Mouse (Mus musculus): ENCODE results near the gene Tbcd. TPM values are rescaled to one million over a fixed set of nuclear protein-coding genes. Genes with fewer than 3 reads are reported as not detected.

The Tbcd gene
- polyA plus RNA-seq, 1 experiment from 2014 or later = 21.0 TPM

DNA sequence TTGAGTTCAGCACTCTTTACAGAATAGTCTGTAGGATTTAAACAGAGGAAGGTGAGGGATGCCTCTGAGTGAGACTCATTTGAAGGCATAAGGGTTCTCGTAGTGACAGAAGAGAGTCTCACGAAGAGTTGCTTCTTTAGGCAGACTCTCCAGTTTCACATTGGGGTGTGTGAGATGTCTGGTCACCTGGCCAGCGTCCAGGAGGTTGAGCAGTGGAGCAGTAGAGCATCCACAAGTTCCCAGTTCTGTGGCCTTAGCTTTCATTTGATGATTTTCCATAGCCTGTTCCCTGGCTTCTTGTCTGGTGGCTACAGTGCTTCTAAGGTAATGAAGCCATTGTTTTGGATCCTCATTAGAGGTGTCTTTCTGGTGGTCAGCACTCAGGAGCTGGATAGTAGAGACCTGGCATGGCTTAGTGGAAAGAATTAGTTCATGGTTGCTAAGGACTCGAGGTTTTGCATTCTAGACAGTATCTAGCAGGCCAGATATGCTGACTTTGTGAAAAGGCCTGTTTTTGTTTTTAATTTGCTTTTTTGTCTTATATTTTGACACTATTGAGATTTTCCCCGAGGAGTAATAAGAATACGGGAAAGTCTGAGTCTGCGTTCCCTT lies 101.2 kb downstream of the Tbcd start:
- Histone ChIP-seq H3K4me2 (no peak overlapping the region), H3K4me3 (no peak overlapping the region), H3K4me1 (peaks cover 32% of the 10 kb centered on the region), H3K9me3 (no peaks in the 10 kb centered on the region), H3K9ac (no peak overlapping the region), H3K27ac (replicated peaks) (no peak overlapping the region), H3K36me3 (peaks cover 9% of the 10 kb centered on the region), H3K27me3 (replicated peaks) (no peaks in the 10 kb centered on the region)
- WGBS = 82% methylated on average over 7 of the region's 7 CpGs
- no peak for ATAC-seq (ENCODE audit: extremely low read depth, insufficient number of reproducible peaks, low FRiP score, low TSS enrichment)

DNA sequence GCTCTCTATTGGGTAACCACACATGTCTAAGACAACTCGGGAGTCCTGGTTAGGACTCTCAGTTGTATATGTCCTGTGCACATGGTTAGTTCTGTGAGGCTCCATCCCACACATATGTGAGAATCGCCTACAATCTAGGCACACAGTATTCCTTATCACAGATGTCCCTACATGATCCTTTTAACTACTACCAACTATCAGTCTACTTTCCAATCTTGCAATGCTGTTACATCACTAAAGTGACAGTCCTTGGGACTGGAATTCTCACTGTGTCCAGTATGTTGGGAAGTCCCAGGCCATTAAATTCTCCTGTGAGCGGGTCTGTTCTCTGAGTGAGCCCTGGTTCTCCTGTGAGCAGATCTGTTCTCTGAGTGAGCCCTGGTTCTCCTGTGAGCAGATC lies 101.7 kb downstream of the Tbcd start:
- H3K4me2 ChIP-seq = no peak overlapping the region
- no peak for ATAC-seq (ENCODE audit: extremely low read depth, insufficient number of reproducible peaks, low FRiP score, low TSS enrichment)
- H3K4me1 ChIP-seq = peaks cover 28% of the 10 kb centered on the region
- no peaks in the 10 kb centered on the region for H3K27me3 ChIP-seq (replicated peaks)
- peaks cover 12% of the 10 kb centered on the region for H3K36me3 ChIP-seq
- no peak overlapping the region for H3K27ac ChIP-seq (replicated peaks)
- no peak overlapping the region for H3K9ac ChIP-seq
- H3K4me3 ChIP-seq = no peak overlapping the region
- WGBS = 87% methylated on average over 3 of the region's 3 CpGs
- H3K9me3 ChIP-seq = no peaks in the 10 kb centered on the region

GRCm38 (mm10) chr11:121556727-121557126 lies 105.0 kb downstream of the Tbcd start:
- ATAC-seq (ENCODE audit: extremely low read depth, insufficient number of reproducible peaks, low FRiP score, low TSS enrichment) = no peak
- Histone ChIP-seq H3K9ac (no peak overlapping the region), H3K27ac (replicated peaks) (no peak overlapping the region), H3K4me1 (peaks cover 6% of the 10 kb centered on the region), H3K4me2 (no peak overlapping the region), H3K4me3 (no peak overlapping the region), H3K27me3 (replicated peaks) (no peaks in the 10 kb centered on the region), H3K36me3 (peaks cover 12% of the 10 kb centered on the region), H3K9me3 (no peaks in the 10 kb centered on the region)
- WGBS = 86% methylated on average over 1 of the region's 1 CpGs

DNA sequence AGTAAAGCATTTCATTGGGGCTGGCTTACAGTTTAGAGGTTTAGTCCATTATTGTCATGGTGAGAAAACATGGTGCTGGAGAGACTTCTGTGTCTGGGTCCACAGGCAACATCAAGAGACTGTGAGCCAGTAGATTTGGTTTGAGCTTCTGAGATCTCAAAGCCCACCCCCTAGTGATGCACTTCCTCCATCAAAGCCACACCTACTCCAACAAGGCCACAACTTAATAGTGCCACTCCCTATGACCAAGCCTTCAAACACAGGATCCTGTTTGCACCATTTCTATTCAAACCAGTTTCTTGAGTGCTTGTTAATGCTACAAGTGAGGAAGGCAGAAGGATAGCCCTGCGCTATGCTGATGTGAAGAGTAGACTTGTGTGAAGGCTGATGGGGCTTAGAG lies 106.2 kb downstream of the Tbcd start:
- H3K4me3 ChIP-seq = no peak overlapping the region
- no peaks in the 10 kb centered on the region for H3K27me3 ChIP-seq (replicated peaks)
- no peak overlapping the region for H3K4me2 ChIP-seq
- peaks cover 12% of the 10 kb centered on the region for H3K36me3 ChIP-seq
- no peak overlapping the region for H3K27ac ChIP-seq (replicated peaks)
- H3K9ac ChIP-seq = no peak overlapping the region
- WGBS = 97% methylated on average over 1 of the region's 1 CpGs
- no peaks in the 10 kb centered on the region for H3K9me3 ChIP-seq
- no peaks in the 10 kb centered on the region; the same call in 1 of the 2 replicates for H3K4me1 ChIP-seq
- ATAC-seq (ENCODE audit: extremely low read depth, insufficient number of reproducible peaks, low FRiP score, low TSS enrichment) = no peak

DNA sequence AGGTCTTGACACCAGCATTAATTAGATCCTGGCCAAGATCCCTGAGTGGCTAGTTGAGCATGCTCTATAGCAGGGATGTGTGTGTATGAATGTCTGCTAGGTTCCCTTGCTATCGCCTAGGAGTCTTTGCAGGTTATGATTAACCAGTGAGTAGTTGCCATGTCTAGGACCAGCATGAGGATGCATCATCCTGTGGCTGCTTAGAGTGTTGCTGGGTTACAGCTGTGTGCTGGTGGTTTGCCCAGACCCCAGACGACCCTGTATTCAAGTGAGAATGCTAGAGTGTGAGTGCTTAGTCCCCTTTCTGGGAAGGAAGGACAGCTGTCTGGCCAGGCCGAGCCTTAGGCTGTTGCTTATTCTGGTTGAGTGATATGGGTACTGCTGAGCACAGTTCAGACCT lies 106.8 kb downstream of the Tbcd start:
- WGBS = 90% methylated on average over 3 of the region's 3 CpGs

GRCm38 (mm10) chr11:121559527-121560293 lies 108.0 kb downstream of the Tbcd start:
- Histone ChIP-seq H3K4me1 (no peaks in the 10 kb centered on the region), H3K27me3 (replicated peaks) (no peaks in the 10 kb centered on the region), H3K27ac (replicated peaks) (no peak overlapping the region), H3K4me3 (no peak overlapping the region), H3K36me3 (peaks cover 17% of the 10 kb centered on the region), H3K9me3 (no peaks in the 10 kb centered on the region), H3K4me2 (no peak overlapping the region), H3K9ac (no peak overlapping the region)
- 77% methylated on average over 4 of the region's 4 CpGs for WGBS
- no peak for ATAC-seq (ENCODE audit: extremely low read depth, insufficient number of reproducible peaks, low FRiP score, low TSS enrichment)

More for the DNA sequence above, 106.8 kb downstream of the Tbcd start:
- H3K4me3 ChIP-seq = no peak overlapping the region
- no peak overlapping the region for H3K27ac ChIP-seq (replicated peaks)
- H3K36me3 ChIP-seq = peaks cover 12% of the 10 kb centered on the region
- H3K9ac ChIP-seq = no peak overlapping the region
- H3K4me1 ChIP-seq = no peaks in the 10 kb centered on the region
- no peak overlapping the region for H3K4me2 ChIP-seq
- ATAC-seq (ENCODE audit: extremely low read depth, insufficient number of reproducible peaks, low FRiP score, low TSS enrichment) = no peak
- H3K27me3 ChIP-seq (replicated peaks) = no peaks in the 10 kb centered on the region
- no peaks in the 10 kb centered on the region for H3K9me3 ChIP-seq

DNA sequence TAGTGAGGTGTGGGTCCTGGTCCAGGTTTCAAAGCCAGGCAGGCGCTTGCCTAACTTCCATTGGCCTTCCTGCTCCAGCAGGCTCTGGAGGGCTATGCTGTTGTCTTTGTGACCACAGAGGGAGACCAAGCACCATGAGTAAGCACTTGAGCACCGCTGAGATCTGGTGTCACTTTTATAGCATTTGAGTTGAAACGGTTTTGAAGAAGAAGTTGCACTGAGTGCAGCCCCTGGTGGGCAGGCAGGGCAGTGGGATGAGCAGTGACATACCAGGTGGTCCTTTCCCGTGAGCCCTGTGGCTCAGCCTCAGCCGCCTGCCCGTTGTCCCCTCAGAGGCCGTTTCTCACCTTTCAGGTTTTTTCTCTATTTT lies 108.5 kb downstream of the Tbcd start:
- no peaks in the 10 kb centered on the region for H3K4me1 ChIP-seq
- H3K36me3 ChIP-seq = peaks cover 19% of the 10 kb centered on the region
- H3K9me3 ChIP-seq = no peaks in the 10 kb centered on the region
- no peaks in the 10 kb centered on the region for H3K27me3 ChIP-seq (replicated peaks)
- H3K9ac ChIP-seq = no peak overlapping the region
- H3K4me2 ChIP-seq = no peak overlapping the region
- H3K4me3 ChIP-seq = no peak overlapping the region
- 76% methylated on average over 7 of the region's 7 CpGs for WGBS
- no peak for ATAC-seq (ENCODE audit: extremely low read depth, insufficient number of reproducible peaks, low FRiP score, low TSS enrichment)
- H3K27ac ChIP-seq (replicated peaks) = no peak overlapping the region

DNA sequence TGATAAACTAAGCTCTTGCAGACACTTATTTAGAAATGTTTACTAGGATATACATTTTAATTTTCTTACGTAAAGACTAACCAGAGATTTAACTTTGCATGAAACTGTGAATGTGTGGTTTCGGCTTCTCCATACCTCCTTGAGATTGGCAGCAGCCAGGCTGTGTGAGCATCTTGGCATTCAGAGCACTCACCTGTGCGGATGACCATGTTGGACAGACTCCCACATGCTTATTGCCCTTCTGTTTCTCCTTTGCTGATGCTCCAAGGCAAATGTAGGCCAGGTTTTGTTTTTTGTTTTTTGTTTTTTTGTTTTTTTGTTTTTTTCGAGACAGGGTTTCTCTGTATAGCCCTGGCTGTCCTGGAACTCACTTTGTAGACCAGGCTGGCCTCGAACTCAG lies 111.6 kb downstream of the Tbcd start:
- 87% methylated on average over 5 of the region's 5 CpGs for WGBS
- H3K4me2 ChIP-seq = no peak overlapping the region
- peaks cover 7% of the 10 kb centered on the region for H3K36me3 ChIP-seq
- H3K27me3 ChIP-seq (replicated peaks) = no peaks in the 10 kb centered on the region
- no peaks in the 10 kb centered on the region for H3K4me1 ChIP-seq
- no peak for ATAC-seq (ENCODE audit: extremely low read depth, insufficient number of reproducible peaks, low FRiP score, low TSS enrichment)
- no peaks in the 10 kb centered on the region for H3K9me3 ChIP-seq
- H3K4me3 ChIP-seq = no peak overlapping the region
- H3K27ac ChIP-seq (replicated peaks) = no peak overlapping the region
- no peak overlapping the region for H3K9ac ChIP-seq

GRCm38 (mm10) chr11:121564265-121564664 lies 112.5 kb downstream of the Tbcd start:
- H3K4me1 ChIP-seq = no peaks in the 10 kb centered on the region
- WGBS = 89% methylated on average over 4 of the region's 4 CpGs
- H3K36me3 ChIP-seq = peaks cover 7% of the 10 kb centered on the region
- ATAC-seq (ENCODE audit: extremely low read depth, insufficient number of reproducible peaks, low FRiP score, low TSS enrichment) = no peak
- no peak overlapping the region for H3K4me2 ChIP-seq
- no peak overlapping the region for H3K9ac ChIP-seq
- H3K4me3 ChIP-seq = no peak overlapping the region
- no peaks in the 10 kb centered on the region for H3K27me3 ChIP-seq (replicated peaks)
- no peak overlapping the region for H3K27ac ChIP-seq (replicated peaks)
- H3K9me3 ChIP-seq = no peaks in the 10 kb centered on the region

GRCm38 (mm10) chr11:121581856-121582255 lies 130.1 kb downstream of the Tbcd start:
- no peak overlapping the region for H3K4me2 ChIP-seq
- peaks cover 24% of the 10 kb centered on the region for H3K36me3 ChIP-seq
- H3K9ac ChIP-seq = no peak overlapping the region
- H3K9me3 ChIP-seq = no peaks in the 10 kb centered on the region
- ATAC-seq (ENCODE audit: extremely low read depth, insufficient number of reproducible peaks, low FRiP score, low TSS enrichment) = no peak
- no peak overlapping the region for H3K4me3 ChIP-seq
- H3K27me3 ChIP-seq (replicated peaks) = no peaks in the 10 kb centered on the region
- no peak overlapping the region for H3K27ac ChIP-seq (replicated peaks)
- no peaks in the 10 kb centered on the region for H3K4me1 ChIP-seq

DNA sequence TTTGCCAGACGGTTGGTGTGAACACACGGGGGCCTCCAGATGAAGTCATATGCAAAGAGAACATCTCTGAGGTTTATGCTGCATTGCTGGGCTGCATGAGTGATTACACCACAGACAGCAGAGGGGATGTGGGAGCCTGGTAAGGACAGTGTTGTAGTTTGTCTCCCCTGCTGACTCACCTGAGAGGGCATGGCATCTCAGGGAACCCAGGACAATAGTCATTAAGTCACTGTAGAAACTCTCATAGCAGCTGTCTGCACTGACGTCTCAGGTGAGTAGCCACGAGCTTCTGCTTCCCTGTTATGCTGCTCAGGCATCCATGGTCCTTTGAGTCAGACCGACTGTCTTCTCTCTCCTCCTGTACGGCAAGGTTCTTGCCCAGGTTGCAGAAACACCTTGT lies 145.5 kb downstream of the Tbcd start:
- no peaks in the 10 kb centered on the region for H3K27me3 ChIP-seq (replicated peaks)
- H3K9ac ChIP-seq = no peak overlapping the region
- H3K4me3 ChIP-seq = no peak overlapping the region
- H3K36me3 ChIP-seq = peaks cover 60% of the 10 kb centered on the region
- no peak overlapping the region for H3K4me2 ChIP-seq
- H3K9me3 ChIP-seq = no peaks in the 10 kb centered on the region
- no peak overlapping the region for H3K27ac ChIP-seq (replicated peaks)
- no peak for ATAC-seq (ENCODE audit: extremely low read depth, insufficient number of reproducible peaks, low FRiP score, low TSS enrichment)
- 83% methylated on average over 6 of the region's 6 CpGs for WGBS
- 0 out of 2 replicates have a peak, but pooled peaks cover 2% of the 10 kb centered on the region for H3K4me1 ChIP-seq

GRCm38 (mm10) chr11:121601422-121601821 lies 149.7 kb downstream of the Tbcd start:
- H3K27ac ChIP-seq (replicated peaks) = no peak overlapping the region
- H3K9ac ChIP-seq = no peak overlapping the region
- H3K9me3 ChIP-seq = no peaks in the 10 kb centered on the region
- H3K4me1 ChIP-seq = no peaks in the 10 kb centered on the region
- no peaks in the 10 kb centered on the region for H3K27me3 ChIP-seq (replicated peaks)
- no peak for ATAC-seq (ENCODE audit: extremely low read depth, insufficient number of reproducible peaks, low FRiP score, low TSS enrichment)
- H3K4me2 ChIP-seq = no peak overlapping the region
- peaks cover 73% of the 10 kb centered on the region for H3K36me3 ChIP-seq
- 75% methylated on average over 3 of the region's 3 CpGs for WGBS
- H3K4me3 ChIP-seq = no peak overlapping the region

Data from heart, embryonic 13.5 days (tissue).